Mouse (Mus musculus): ENCODE measurements around the gene Pitx1.

Pitx1 gene

DNA sequence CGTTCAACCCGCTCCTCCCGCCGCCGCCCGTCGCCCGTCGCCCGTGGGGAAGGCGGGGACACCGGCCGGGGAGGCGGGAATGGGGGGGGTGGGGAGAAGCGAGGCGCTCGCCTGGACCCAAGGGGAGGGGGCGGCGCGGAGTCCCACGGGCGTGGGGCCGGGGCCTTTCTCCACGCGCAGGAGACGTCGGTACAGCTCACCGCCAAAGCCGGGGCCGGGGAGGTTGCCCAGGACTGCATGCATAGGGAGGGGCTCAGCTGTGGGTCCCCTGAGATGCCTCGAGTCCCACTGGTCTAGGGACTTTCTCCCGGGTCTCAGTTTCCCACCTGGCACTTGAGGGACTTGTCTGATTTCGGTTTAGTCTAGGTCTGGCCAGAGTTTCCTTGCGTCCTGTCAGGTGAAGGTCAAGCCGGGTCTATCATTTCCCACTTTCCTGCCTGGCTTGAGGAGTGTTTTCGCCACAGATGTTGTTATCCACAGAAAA lies at the start of gene Pitx1:
Gene Pitx1 (minus strand): TSS at position 51 of the 484 bp plus-strand sequence.
- DNase-seq = no peak

DNA sequence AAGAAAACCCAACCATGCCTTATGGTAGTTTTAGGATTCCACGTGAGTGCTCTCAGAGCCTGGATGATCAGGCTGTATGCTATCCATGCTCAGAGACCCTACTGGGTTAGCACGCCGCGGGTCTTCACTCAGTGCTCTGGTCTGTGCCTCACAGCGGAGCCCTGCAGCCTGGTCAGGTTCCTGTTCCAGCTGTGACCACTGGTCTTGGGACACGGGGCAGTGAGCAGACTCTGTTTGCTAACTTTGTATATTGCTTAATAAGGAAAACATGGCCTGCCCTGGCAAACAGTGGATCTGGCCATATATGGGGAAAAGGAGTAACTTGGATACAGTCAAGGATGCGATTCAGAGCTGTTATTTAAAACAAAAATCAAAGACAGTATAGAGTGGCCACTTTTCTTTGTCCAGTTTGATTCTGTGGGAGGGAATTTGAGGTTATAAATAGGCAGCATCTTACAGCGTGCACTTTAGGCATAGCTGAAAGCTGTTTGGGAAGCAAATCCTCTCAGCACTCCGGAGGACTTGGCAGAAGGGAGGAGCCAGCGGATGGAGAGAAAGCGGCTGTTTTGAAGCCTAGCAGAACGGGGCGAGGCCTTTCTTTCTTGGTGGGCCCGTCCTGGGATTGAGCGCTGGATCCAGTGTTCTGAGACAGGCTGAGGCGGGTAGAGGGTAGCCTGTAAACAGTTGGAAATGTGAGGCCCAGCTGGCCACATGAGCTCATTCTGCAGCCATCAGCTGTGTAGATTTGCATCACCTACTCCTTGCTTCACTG lies 45.6 kb upstream of the Pitx1 start:
- no peak for DNase-seq

DNA sequence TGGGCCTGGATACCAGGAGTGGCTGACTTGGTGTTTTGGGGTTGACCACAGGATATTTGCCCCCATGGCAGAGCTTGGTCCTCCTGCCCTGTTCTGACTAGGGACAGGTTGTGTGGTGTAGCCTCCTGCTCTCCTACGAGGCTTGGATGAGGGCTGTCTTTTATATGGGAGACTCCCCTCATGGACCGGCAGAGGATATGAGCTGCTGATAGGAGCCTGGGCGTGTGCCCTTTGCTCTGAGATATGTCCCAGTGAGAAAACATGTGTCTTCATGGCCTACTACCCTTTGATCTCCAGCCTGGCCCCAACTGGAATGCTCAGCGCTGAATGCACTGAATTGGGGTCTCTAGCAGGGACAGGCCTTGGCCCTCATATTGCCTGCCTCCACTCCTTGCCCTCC lies 42.4 kb upstream of the Pitx1 start:
- DNase-seq = no peak

DNA sequence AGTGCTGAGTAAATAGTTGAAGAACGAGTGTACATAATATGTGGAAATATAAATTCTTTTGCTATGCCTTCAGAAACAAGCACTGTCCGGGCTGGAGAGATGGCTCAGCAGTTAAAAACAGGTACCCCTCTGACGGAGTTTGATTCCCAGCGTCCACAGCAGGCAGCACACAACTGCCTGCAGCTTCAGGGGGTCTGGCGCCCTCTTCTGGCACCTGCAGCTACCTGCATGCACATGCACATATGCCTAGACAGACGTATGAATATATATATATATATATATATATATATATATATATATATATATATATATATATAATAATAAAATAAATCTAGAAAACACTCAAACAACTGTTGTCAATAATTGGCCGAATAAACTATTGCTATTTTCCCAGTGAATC lies 35.4 kb upstream of the Pitx1 start:
- no peak for DNase-seq

DNA sequence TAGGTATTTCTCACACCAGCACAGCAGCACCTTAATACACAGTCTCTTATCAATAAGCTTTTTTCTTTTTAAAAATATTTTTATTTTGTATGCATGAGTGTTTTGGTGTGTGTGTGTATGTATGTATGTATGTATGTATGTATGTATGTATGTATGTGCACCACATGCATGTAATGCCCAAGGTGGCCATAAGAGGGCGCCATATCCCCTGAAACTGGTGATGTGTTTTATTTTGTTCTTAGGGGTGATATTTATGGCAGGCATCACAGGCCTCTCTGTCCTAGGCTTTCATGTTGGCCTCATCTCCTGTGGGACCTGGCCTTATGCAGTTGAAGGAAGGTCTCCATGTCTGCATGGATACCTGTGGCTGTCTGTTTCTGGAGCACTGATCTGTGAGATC lies 34.0 kb upstream of the Pitx1 start:
- DNase-seq = no peak

DNA sequence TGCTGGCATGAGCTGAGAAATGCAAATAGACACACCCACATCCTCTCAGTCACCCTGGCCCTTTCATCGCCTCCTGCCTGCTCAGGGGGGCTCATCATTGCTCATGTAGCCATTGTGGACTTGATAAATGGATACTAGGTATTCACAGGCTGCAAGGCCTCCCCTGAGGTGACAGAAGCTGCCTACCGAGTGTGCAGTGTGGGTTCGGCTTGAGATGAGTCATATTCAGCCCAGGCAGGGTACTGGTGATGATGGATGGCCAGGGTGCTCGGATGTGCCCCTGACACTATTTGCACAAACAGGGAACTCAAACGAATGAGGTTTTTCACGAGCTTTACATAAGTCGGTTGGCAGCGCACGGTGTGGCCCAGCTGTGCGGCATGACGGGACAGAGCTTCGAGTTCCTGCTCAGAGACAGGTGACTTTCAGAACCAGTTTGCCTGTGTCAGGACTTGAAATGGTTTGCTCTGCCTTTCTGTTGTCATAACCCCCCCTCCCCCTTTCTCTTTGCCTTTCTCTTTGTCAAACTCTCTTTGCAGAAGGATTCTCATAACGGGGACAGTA lies 31.6 kb upstream of the Pitx1 start:
- DNase-seq = no peak

DNA sequence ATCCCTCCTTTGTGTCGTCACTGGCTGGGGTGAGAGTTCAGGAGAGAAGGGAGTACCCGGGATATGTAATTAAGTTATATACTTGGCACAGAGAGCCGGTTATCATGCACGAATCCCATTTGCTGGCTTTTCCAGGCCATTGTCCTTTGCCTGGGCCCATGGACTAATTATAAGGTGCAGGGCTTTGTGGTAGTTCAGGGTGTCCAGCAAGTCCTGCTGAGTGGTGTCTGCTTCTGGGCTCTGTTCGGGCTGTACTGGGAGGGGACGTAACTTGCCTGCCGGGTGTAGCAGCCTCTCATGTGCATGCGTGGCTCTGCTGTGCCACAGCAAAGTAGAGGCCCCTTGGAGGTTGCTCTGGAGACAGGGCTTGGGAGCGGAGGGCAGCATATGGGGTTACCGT lies 24.5 kb upstream of the Pitx1 start:
- DNase-seq = no peak

DNA sequence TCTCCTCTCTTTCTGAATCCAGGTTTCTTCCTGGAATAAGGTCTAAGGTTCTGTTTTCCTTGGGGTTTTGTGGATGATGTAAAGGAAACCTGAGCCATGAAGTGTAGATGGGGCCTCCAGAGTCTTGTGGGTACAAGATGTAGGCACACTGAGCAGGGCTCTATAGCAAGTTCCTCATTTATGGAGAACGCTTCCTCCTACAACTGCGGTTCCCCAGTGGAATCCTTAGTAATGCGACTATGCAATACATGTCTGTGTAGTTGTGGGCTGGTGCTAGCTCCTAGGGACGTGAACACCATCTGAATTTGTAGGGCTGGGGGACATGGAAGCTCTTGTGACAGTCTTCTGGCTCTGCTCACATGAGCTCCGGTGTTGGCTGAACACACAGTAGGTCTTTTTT lies 22.5 kb upstream of the Pitx1 start:
- DNase-seq = no peak

DNA sequence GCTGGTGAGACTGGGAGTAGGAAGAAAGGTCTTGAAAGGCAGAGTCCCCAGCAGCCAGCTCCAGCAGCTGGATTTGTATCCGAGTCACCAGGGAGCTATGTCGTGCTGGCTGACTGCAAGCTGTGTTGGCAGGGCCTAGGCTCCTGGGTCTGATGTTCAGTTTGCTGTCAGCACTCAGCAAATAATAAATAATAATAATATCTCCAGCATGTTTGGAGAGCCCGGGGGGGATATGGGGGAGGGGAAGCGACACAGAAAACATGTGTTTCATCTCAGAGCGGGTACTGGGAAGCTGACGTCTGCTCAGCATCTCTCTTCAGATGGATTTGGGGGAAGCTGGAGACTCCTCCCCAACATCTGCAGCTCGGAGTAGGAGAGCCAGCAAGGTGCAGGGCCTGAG lies 19.8 kb upstream of the Pitx1 start:
- no peak for DNase-seq

DNA sequence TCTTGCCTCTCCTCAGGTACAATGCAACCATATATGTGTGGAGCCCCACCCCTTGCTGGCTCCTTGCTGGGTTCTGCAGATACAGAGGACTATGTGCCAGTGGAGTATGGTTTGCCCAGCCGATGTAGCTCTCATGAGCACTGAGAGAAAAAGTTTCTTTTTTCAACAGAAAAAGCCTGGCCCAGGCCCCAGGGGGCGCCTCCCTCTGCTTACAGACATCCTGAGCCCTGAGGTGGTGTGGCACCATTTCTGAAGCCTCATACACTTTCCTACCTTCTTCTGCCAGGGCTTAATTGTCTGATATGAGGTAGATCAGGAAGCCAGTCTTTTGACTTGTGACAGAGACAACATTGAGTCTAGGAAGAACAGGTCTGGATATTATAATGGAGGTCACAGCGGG lies 16.2 kb upstream of the Pitx1 start:
- no peak for DNase-seq

DNA sequence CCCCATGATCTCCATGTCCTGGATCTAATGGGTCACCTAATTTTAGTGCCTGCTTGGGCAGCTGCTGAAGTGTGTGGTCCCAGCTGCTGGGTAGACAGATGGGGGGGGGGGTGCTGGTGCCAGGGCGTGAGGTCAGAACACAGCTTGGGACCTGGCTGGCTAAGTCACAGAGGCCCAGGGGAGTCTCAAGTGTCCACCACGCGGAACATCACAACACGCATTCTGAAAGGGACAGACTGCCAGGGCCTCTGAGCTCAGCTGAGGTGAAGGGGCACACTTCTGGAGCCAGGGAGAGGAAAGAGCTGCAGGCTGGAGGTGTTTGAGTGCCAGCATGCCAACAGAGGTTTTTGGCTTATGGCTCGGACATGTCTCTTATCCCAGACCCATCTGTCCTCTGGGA lies 14.7 kb upstream of the Pitx1 start:
- no peak for DNase-seq

DNA sequence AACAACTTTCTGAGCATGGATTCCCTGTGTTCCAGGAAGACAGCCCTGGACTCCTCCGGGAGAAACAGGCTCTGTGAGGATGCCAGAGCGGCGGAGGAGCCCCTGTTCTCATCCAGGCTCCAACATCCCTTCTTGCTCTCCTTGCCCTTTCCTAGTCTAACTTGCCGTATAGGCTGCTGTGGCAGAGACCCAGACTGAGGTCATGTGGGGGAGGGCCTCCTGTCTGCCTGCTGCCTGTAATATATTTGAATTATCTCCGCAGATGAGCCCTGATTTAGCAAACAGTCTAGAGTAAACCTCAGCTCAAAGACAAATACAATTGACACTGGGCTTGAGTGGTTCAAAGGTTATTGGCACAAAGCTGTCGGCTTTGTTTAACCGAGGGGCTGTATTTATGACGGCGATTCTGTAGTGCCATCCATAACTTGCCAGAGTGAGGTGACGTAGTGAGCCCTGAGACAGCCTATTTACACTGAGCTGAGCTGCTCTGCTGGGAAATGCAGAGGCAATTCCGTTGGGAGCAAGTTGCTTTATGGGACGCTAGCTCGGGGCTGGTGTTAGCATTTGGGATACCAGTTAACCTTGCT lies 12.7 kb upstream of the Pitx1 start:
- no peak for DNase-seq

DNA sequence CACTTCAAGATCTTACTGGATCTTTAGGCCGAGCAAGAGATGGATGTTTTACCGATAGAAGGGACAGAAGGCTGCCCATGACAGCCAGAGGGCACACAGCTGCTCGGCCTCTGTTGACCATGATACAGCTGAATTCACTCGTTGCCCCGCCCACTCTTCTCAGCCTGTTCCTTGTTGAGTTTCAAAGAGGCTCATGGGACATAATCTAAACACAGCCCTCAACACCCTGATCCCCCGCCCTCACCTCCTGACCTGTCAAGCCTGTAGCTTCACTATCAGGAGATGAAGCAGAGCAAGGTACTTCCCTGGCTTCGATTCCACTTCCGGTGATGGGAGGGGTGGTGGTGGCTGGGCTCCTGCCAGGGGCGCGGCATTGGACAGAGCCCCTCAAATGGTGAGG lies 11.8 kb upstream of the Pitx1 start:
- no peak for DNase-seq

DNA sequence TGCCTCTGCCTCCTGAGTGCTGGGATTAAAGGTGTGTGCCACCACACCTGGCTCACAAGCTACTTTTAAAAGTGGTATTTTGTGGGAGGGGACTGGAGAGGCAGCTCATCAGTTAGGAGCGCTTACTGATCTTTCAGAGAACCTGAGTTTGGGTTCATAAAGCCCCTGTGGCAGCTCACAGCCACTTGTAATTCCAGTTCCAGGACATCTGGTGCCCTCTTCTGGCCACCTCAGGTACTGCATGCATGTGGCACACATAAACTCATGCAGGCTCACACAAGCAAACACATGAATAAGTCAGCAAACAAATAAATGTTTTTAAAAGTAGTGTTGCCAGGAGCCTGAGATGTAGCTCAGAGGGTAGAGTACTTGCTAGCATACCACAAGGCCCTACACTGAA lies 7.7 kb upstream of the Pitx1 start:
- DNase-seq = no peak

DNA sequence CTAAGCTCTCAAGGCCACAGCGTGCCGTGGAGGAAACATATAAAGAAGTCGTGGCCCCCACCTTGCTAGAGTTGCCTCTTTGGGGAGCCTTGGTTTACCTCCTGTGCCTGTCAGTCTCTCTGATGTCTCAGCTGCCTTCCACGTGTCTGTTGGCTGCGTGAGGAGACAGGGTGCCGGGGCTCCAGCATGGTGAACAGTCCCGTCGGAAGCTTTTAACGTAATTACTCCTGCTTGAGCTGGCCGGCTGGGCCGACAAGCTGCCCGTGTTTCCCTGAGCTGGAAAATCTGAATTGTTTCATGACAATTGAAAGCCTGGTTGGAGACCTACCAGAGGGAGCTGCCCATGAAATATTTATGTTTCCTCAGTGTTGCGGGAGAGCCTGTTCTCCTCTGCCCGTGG lies 4.2 kb upstream of the Pitx1 start:
- no peak for DNase-seq

DNA sequence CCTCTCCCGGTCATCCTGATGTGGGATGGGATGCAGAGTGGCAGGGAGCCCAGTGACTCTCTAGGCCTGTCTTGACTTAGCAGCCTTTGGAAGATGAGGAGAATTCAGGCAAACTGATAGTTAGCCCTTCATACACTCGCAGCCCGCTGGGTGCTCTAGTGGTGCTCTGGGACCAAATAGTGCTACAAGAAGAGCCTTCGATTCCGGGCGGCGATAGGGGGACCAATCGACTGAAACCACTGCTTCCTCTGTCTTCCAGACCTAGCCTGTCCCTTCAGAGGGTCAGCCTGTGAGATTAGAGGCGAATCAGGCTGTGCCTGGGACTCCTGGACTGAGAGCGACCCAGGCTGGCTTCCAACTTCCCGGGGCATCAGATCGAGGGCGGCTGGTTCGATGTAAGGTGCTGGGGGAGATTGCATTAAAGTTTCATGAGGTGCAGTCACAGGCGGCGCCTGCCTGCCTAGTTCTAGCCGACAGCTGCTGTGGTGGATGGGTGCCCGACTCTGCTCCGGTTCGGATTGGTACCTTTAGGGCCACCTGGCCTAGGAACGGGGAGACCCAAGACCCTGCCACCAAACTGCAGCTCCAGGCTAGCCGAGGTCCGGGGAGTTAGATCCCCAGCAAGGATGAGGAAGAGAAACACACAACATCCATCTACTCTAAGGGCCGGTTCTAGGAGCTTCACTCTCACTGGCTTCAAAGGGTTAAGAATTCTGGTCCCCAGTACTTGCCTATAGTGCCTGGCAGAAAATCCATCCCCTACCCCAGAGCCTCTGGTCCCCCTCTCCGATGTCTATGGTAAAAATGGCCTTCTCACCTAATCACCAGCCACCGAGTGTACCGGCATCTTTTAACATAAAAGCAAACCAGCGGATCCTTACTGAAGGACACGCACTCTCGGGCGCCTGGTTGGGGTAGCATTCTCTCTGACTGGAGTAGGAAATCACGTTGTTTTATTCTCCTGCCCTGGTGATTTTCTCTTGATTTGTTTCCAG lies 1.1 kb upstream of the Pitx1 start:
- no peak for DNase-seq

DNA sequence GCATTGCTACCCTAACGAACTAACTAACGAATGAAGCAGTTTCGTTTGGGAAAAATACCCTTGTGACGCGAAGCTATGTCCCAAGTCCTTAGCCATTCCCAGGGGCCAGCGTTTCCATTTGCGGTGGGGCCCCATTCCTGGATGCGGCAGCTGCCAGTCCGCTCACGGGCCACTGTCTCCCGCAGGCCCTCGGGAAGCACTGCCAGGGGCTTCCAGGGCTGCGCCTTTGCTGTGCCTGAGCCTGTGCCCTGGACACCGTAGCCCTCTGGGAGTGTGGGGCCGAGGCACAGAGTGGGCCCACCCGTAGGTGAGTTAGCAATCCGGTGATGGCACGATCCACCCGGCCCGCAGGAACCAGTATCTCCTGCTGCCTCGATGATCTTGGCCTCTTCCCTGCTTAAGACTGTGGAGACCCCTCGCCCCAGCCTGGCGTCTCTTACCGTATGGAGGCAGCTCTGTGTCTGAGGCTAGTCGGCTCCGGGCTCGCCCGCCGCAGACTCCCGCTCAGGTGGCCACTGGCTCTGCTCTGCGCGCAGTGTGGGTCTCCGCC lies 369 bp downstream of the Pitx1 start:
- DNase-seq = no peak

DNA sequence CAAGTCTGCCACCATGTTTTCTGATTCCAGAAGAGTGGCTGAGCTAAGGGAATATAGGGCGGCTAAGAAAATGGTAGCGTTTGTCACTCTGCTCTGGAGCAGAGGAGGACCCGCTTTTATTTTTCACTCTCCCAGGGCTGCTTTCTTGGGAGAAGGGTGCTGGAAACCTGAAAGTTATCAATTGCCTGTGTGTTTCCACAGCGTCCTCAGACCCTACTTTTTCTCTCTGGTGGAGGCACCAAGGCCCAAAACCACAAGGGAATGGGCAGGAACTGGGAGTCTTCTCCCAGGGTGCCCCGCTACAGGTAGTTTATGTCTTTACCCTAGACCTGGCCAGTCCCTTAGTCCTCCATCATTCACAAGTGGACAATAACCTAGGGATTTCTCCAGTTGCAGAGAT lies 1.3 kb downstream of the Pitx1 start:
- DNase-seq = no peak

DNA sequence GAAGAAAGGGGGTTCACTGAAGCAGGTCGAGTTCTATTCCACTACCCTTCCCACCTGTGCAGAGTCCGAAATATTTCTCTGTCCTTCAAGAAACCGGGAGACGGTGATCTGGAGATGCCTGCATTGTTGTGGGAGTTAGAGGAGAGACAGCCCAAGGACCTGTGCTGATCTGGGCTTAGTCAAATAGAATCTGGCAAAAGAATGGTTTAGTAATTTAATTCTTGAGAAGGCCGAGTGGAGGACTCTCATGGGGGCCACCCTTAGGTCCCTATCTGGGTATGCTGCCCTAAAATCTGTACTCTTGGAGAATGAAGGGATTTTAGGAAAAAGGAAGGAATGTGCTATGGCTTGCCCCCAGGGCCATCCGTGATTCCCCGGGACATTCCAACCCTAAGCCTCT lies 2.1 kb downstream of the Pitx1 start:
- DNase-seq = no peak

DNA sequence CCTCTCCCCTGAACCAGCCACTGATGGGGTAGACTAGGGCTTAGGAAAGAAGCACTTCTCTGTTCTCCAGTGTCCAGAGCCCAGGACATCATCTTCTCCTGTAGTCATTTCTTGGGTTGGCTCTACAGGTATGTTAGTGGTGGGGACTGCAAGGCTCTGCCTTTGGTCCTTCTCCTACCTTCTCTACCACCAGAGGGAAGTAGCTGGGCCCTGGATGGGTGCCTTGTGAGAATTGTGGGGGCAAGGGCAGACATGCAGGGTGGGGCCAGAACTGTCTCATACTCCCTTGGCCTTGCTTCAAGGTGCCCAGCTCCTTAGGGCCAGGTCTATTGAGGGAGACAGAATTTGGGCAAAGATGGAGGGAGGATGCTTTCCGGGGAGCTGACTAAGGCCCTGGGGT lies 3.4 kb downstream of the Pitx1 start:
- DNase-seq = no peak

DNA sequence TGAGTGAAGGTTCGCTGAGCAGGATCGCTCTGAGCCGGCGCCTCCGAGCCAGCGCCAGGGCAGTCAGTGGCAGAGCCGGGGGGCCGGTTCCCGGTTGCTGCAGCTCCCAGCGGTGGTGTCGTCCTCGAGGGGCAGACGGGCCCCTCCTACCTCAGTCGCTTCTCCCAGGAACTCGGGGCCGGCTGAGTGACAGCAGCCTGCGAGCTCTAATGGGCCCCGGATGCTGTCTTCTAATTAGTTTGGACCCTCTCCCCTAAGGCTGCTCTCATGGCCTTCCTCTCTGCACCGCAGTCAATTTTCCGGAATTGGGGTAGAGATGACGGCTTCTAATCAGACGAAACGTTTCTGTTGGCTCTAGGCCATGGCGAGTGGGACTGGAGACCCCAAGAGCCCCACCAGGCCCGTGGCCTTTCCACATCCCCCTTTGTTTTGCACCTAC lies 4.3 kb downstream of the Pitx1 start:
- no peak for DNase-seq

DNA sequence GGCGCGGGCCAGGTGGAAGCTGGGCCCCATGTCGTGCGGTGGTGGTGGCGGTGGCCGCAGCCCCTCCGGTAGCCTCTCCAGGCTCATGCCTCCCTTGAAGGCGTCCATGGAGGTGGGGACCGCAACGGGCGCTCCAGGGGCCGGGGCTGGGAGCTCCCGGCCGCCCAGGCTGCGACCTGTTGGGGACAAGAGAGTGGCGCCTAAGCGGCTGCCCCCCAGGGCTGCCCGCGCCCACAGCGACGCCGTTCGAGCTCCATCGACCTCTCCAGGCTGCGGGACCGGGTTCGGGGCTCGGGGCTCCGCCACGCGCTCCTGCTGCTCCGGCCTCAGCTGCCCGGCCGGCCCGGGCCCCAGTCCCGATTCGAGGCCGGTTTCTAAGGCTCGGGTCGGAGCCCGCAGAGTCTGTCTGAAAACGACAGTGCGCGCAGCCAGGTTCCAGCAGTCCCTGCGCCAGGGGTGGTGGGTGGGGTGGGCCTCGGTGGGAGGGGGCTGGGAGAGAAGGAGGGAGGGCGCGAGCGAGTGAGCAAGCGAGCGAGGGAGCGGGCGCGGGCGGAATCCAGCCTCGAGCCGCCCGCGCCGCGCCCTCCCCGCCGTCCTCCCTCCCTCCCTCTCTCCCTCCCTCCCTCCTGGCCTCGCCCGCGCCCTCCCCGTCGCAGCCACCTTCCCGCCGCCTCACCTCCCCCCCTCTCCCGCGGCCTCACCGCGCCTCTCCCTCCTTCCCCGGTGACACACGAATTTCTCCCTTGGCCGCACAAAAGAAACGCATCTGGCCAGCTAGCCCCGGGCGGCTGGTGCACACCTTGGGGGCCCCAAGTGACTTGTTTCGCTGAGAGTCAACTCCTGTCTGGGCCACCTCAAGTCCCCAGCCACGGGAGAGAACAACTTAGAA lies 4.9 kb downstream of the Pitx1 start:
- no peak for DNase-seq

All from thymus, adult 18-20 months (tissue).